Comparison of ENCODE assay signal across 7 mouse cellular contexts in the genomic region with DNA sequence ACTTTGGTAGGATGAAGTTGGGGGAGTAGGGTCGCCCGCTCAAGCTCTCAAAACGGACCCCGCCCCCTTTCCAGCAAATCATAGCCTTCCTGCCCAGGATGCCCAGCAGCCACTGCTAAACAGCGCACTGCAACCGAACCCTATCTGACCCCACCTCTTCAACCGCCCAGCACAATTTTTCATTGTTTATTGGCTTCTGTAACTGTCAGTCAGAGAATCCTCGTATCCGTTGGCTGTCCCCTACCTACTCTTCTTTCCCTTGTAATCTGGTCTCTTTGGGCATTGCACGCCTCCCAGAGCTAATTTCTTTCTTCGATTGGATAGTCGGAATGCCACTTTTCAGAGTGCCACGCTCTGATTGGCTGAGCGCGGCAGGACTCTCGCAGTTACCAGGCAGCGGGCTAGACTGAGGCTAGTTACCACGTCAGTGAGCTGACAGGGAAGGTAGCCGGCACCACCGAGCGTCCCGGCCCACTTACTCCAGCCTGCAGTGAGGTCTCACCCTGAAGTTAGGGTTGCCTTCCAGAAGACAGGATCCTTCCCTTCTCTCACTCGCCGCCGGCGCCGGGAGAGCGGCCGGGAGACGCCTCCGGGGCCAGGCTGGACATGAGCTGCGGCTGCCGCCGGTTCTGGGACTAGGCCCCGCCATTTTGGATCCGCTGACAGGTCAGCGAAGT. TPM values are rescaled to one million over a fixed set of nuclear protein-coding genes. Genes with fewer than 3 reads are reported as not detected.
DNase-seq lines count a peak whose midpoint lies in the region; ATAC-seq lines count a peak whose summit lies in the region.

Gene Gbf1 (plus strand): TSS at position 383 of the 677 bp plus-strand sequence.

- H3K9me3 ChIP-seq in embryonic facial prominence, embryonic 11.5 days (replicated peaks; ENCODE audit: control insufficient read depth, low read length), result no peaks in the 10 kb centered on the region
- H3K9me3 ChIP-seq in limb, embryonic 10.5 days (replicated peaks), result no peaks in the 10 kb centered on the region
- H3K9me3 ChIP-seq in midbrain, embryonic 13.5 days, result no peaks in the 10 kb centered on the region

- H3K4me3 ChIP-seq in embryonic facial prominence, embryonic 11.5 days (ENCODE audit: low read depth, low read length), result peak within 1 kb of the TSS; percentile 83
- peak within 1 kb of the TSS; percentile 93 for H3K4me3 ChIP-seq in limb, embryonic 10.5 days
- peak within 1 kb of the TSS; percentile 95 for H3K4me3 ChIP-seq in midbrain, embryonic 13.5 days (replicated peaks)

- DNase-seq in adrenal gland, postnatal 14 days, result peak; percentile 95
- peak; percentile 97 for DNase-seq in embryonic facial prominence, embryonic 11.5 days (ENCODE audit: low spot score)
- peak; percentile 99 for DNase-seq in kidney, adult 11 months
- peak; percentile 88 for DNase-seq in limb, embryonic 10.5 days (ENCODE audit: low spot score)
- DNase-seq in spleen, adult 12 weeks (ENCODE audit: low spot score), result peak; percentile 86

- H3K27me3 ChIP-seq in embryonic facial prominence, embryonic 11.5 days (ENCODE audit: control insufficient read depth, insufficient read depth, low read length), result peaks cover 22% of the 10 kb centered on the region
- H3K27me3 ChIP-seq in limb, embryonic 10.5 days (ENCODE audit: low read depth, poor library complexity, severe bottlenecking), result peaks cover 38% of the 10 kb centered on the region
- peaks cover 39% of the 10 kb centered on the region for H3K27me3 ChIP-seq in midbrain, embryonic 13.5 days

- under 1% methylated on average over 37 of the region's 37 CpGs for WGBS in embryonic facial prominence, embryonic 11.5 days
- under 1% methylated on average over 37 of the region's 37 CpGs for WGBS in limb, embryonic 10.5 days
- WGBS in midbrain, embryonic 13.5 days, result under 1% methylated on average over 37 of the region's 37 CpGs

- ATAC-seq in embryonic facial prominence, embryonic 11.5 days (replicated peaks; ENCODE audit: insufficient number of reproducible peaks, low FRiP score, low TSS enrichment, low read depth), result peak; percentile 97
- ATAC-seq in granulocyte monocyte progenitor cell, adult 5-6 weeks (replicated peaks; ENCODE audit: poor library complexity, severe bottlenecking), result peak; percentile 91
- peak; percentile 99 for ATAC-seq in midbrain, embryonic 13.5 days

- peak within 1 kb of the TSS; percentile 62 for H3K4me2 ChIP-seq in embryonic facial prominence, embryonic 11.5 days (ENCODE audit: low read depth, low read length)
- peak within 1 kb of the TSS; percentile 81 for H3K4me2 ChIP-seq in midbrain, embryonic 13.5 days (replicated peaks)

- peak within 1 kb of the TSS; percentile 54 for H3K9ac ChIP-seq in embryonic facial prominence, embryonic 11.5 days (replicated peaks; ENCODE audit: low read length)
- peak within 1 kb of the TSS; percentile 83 for H3K9ac ChIP-seq in midbrain, embryonic 13.5 days (replicated peaks)

- no peaks in the 10 kb centered on the region for H3K36me3 ChIP-seq in embryonic facial prominence, embryonic 11.5 days (replicated peaks; ENCODE audit: control insufficient read depth, insufficient read depth, low read depth, low read length)
- no peaks in the 10 kb centered on the region for H3K36me3 ChIP-seq in limb, embryonic 10.5 days
- H3K36me3 ChIP-seq in midbrain, embryonic 13.5 days, result 0 out of 2 replicates have a peak, but pooled peaks cover 4% of the 10 kb centered on the region

- no peak within 1 kb of the TSS for H3K27ac ChIP-seq in embryonic facial prominence, embryonic 11.5 days (replicated peaks; ENCODE audit: low read depth, low read length)
- peak within 1 kb of the TSS; percentile 73 for H3K27ac ChIP-seq in limb, embryonic 10.5 days
- H3K27ac ChIP-seq in midbrain, embryonic 13.5 days, result peak within 1 kb of the TSS; percentile 76

- H3K4me1 ChIP-seq in embryonic facial prominence, embryonic 11.5 days (ENCODE audit: control insufficient read depth, insufficient read depth, low read length), result no peaks in the 10 kb centered on the region
- H3K4me1 ChIP-seq in limb, embryonic 10.5 days, result peaks cover 43% of the 10 kb centered on the region
- peaks cover 59% of the 10 kb centered on the region for H3K4me1 ChIP-seq in midbrain, embryonic 13.5 days (replicated peaks)

RNA-seq across cellular contexts. Expression of gene Gbf1, which starts in this region (rescaled TPM):
- 62.8 and 74.8 TPM in 2 replicates for total RNA-seq in adrenal gland, postnatal 14 days (2021)
- polyA plus RNA-seq in embryonic facial prominence, embryonic 11.5 days (2014; fragmentation: Nextera tagmentation; extraction: Ambion mirVana), result 32.4 and 33.4 TPM in 2 replicates
- total RNA-seq in granulocyte monocyte progenitor cell, adult 5-6 weeks (2014; fragmentation: Nextera tagmentation), result 59.7 and 63.2 TPM in 2 replicates
- 46.4 and 48.1 TPM in 2 replicates for total RNA-seq in granulocyte monocyte progenitor cell, adult 5-6 weeks (2017)
- polyA plus RNA-seq in limb, embryonic 10.5 days (2016; fragmentation: Nextera tagmentation; extraction: Ambion mirVana), result 39.5 and 47.8 TPM in 2 replicates
- 68.2 and 70.5 TPM in 2 replicates for polyA plus RNA-seq in midbrain, embryonic 13.5 days (2015; fragmentation: Nextera tagmentation; extraction: Ambion mirVana)
